In the genomic region with DNA sequence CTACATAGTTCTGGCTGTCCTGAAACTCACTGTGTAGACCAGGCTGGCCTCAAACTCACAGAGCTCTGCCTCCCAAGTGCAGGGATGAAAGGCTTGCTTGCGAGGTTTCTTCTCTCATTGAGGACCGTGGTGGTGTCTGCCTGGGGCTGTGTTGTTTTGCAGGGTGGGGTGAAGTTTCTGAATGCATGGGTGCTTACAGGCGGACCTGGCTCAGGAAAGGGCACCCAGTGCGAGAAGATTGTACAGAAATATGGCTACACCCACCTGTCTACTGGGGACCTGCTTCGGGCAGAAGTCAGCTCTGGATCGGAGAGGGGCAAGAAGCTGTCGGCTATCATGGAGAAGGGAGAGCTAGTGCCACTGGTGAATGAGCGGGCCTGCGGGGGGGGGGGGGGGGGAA, we compare ENCODE assay signal across 14 mouse cellular contexts. TPM values are rescaled to one million over a fixed set of nuclear protein-coding genes. Genes with fewer than 3 reads are reported as not detected.
DNase-seq lines count a peak whose midpoint lies in the region; ATAC-seq lines count a peak whose summit lies in the region.
"Had no signal": no experiment of that assay in that cellular context is flagged by ENCODE, and none has a peak within 500 bp of the region (broad histone marks: within the 10 kb centered on the region; RNA-seq: fewer than 3 reads in every experiment).

No protein-coding gene starts in this region.

- H3K27ac ChIP-seq in forebrain, embryonic 13.5 days: no peak overlapping the region
- H3K27ac ChIP-seq in forebrain, embryonic 16.5 days (ENCODE audit: low read length): no peak overlapping the region
- no peak overlapping the region for H3K27ac ChIP-seq in neural tube, embryonic 12.5 days
- peak overlapping the region; percentile 90 for H3K27ac ChIP-seq in limb, embryonic 10.5 days
- H3K27ac ChIP-seq: forebrain, embryonic 15.5 days had no signal

- no peak for DNase-seq in neural tube, embryonic 10.5 days (ENCODE audit: extremely low spot score, low spot score)
- no peak for DNase-seq in limb, embryonic 10.5 days (ENCODE audit: low spot score)
- no peak for DNase-seq in ovary, postnatal 14 days (ENCODE audit: low spot score)
- no peak for DNase-seq in thymus, postnatal 0 days (ENCODE audit: low spot score)
- no peak for DNase-seq in adrenal gland, postnatal 25 days
- DNase-seq: adrenal gland, adult 8-10 months; layer of hippocampus, postnatal 36 days; thymus, adult 2 months had no signal

- H3K27me3 ChIP-seq in forebrain, embryonic 13.5 days: no peaks in the 10 kb centered on the region
- H3K27me3 ChIP-seq in forebrain, embryonic 16.5 days (replicated peaks; ENCODE audit: control insufficient read depth, insufficient read depth, low read length): no peaks in the 10 kb centered on the region
- no peaks in the 10 kb centered on the region for H3K27me3 ChIP-seq in neural tube, embryonic 12.5 days (replicated peaks)
- H3K27me3 ChIP-seq in limb, embryonic 10.5 days (ENCODE audit: low read depth, poor library complexity, severe bottlenecking): no peaks in the 10 kb centered on the region
- H3K27me3 ChIP-seq: forebrain, embryonic 15.5 days had no signal

- H3K4me3 ChIP-seq in forebrain, embryonic 13.5 days: 0 out of 2 replicates have a peak overlapping the region, but pooled peaks have one; percentile 4
- no peak overlapping the region for H3K4me3 ChIP-seq in forebrain, embryonic 16.5 days (replicated peaks; ENCODE audit: low read length)
- H3K4me3 ChIP-seq in neural tube, embryonic 12.5 days: no peak overlapping the region
- H3K4me3 ChIP-seq in limb, embryonic 10.5 days: no peak overlapping the region
- H3K4me3 ChIP-seq: forebrain, embryonic 15.5 days had no signal

- H3K4me2 ChIP-seq in forebrain, embryonic 13.5 days: peak overlapping the region; percentile 37; the same call in 1 of the 2 replicates
- H3K4me2 ChIP-seq in forebrain, embryonic 16.5 days (ENCODE audit: low read length): no peak overlapping the region
- peak overlapping the region; percentile 35; the same call in 1 of the 2 replicates for H3K4me2 ChIP-seq in neural tube, embryonic 12.5 days (replicated peaks)

- no peaks in the 10 kb centered on the region for H3K9me3 ChIP-seq in forebrain, embryonic 13.5 days (replicated peaks)
- H3K9me3 ChIP-seq in forebrain, embryonic 16.5 days (ENCODE audit: control insufficient read depth, low read length): no peaks in the 10 kb centered on the region
- H3K9me3 ChIP-seq in neural tube, embryonic 12.5 days: no peaks in the 10 kb centered on the region
- H3K9me3 ChIP-seq in limb, embryonic 10.5 days (replicated peaks): no peaks in the 10 kb centered on the region
- H3K9me3 ChIP-seq: forebrain, embryonic 15.5 days had no signal

- 78% methylated on average over 7 of the region's 9 CpGs for WGBS in forebrain, embryonic 13.5 days
- 77% methylated on average over 7 of the region's 9 CpGs for WGBS in forebrain, embryonic 16.5 days
- WGBS in neural tube, embryonic 12.5 days: 78% methylated on average over 8 of the region's 9 CpGs
- WGBS in limb, embryonic 10.5 days: 85% methylated on average over 8 of the region's 9 CpGs

- ATAC-seq in forebrain, embryonic 13.5 days: no peak
- ATAC-seq in forebrain, embryonic 16.5 days: no peak
- no peak for ATAC-seq in neural tube, embryonic 12.5 days (ENCODE audit: low FRiP score, low read depth)

- no peak overlapping the region for H3K9ac ChIP-seq in forebrain, embryonic 13.5 days
- H3K9ac ChIP-seq in forebrain, embryonic 16.5 days (replicated peaks; ENCODE audit: low read depth, low read length): no peak overlapping the region
- H3K9ac ChIP-seq in neural tube, embryonic 12.5 days: no peak overlapping the region
- H3K9ac ChIP-seq: forebrain, embryonic 15.5 days had no signal

- peaks cover 7% of the 10 kb centered on the region for H3K36me3 ChIP-seq in forebrain, embryonic 13.5 days (ENCODE audit: poor library complexity, severe bottlenecking)
- H3K36me3 ChIP-seq in forebrain, embryonic 16.5 days (ENCODE audit: control insufficient read depth, insufficient read depth): no peaks in the 10 kb centered on the region; the same call in 1 of the 2 replicates
- 0 out of 2 replicates have a peak, but pooled peaks cover 4% of the 10 kb centered on the region for H3K36me3 ChIP-seq in neural tube, embryonic 12.5 days
- peaks cover 13% of the 10 kb centered on the region for H3K36me3 ChIP-seq in limb, embryonic 10.5 days

- peaks cover 41% of the 10 kb centered on the region for H3K4me1 ChIP-seq in forebrain, embryonic 13.5 days
- peaks cover 35% of the 10 kb centered on the region for H3K4me1 ChIP-seq in forebrain, embryonic 16.5 days (replicated peaks; ENCODE audit: control insufficient read depth, insufficient read depth, low read length)
- H3K4me1 ChIP-seq in neural tube, embryonic 12.5 days: peaks cover 36% of the 10 kb centered on the region
- H3K4me1 ChIP-seq in limb, embryonic 10.5 days: peaks cover 70% of the 10 kb centered on the region

RNA-seq across cellular contexts. Expression of a gene that starts 8.5 kb away (rescaled TPM):
- polyA plus RNA-seq in forebrain, embryonic 13.5 days (2015; fragmentation: Nextera tagmentation; extraction: Ambion mirVana): 48.8 and 48.9 TPM in 2 replicates
- 83.8 and 91.2 TPM in 2 replicates for polyA plus RNA-seq in forebrain, embryonic 16.5 days (2015; fragmentation: Nextera tagmentation; extraction: Ambion mirVana)
- 46.6 and 50.4 TPM in 2 replicates for polyA plus RNA-seq in neural tube, embryonic 12.5 days (2016; fragmentation: Nextera tagmentation; extraction: Ambion mirVana)
- 21.6 and 35.7 TPM in 2 replicates for polyA plus RNA-seq in limb, embryonic 10.5 days (2016; fragmentation: Nextera tagmentation; extraction: Ambion mirVana)
- polyA plus RNA-seq in thymus, postnatal 0 days (2015; fragmentation: Nextera tagmentation; extraction: Ambion mirVana): 2.0 and 2.4 TPM in 2 replicates
- total RNA-seq in adrenal gland, postnatal 25 days (2021): 43.4 and 61.9 TPM in 2 replicates

RNA-seq across cellular contexts. Expression of a gene that starts 16.4 kb away (rescaled TPM):
- 20.4 and 21.2 TPM in 2 replicates for polyA plus RNA-seq in forebrain, embryonic 13.5 days (2015; fragmentation: Nextera tagmentation; extraction: Ambion mirVana)
- polyA plus RNA-seq in forebrain, embryonic 16.5 days (2015; fragmentation: Nextera tagmentation; extraction: Ambion mirVana): 27.3 and 31.9 TPM in 2 replicates
- polyA plus RNA-seq in neural tube, embryonic 12.5 days (2016; fragmentation: Nextera tagmentation; extraction: Ambion mirVana): 28.8 and 33.0 TPM in 2 replicates
- polyA plus RNA-seq in limb, embryonic 10.5 days (2016; fragmentation: Nextera tagmentation; extraction: Ambion mirVana): 27.9 and 28.5 TPM in 2 replicates
- 25.9 and 28.5 TPM in 2 replicates for polyA plus RNA-seq in thymus, postnatal 0 days (2015; fragmentation: Nextera tagmentation; extraction: Ambion mirVana)
- total RNA-seq in adrenal gland, postnatal 25 days (2021): 105 and 106 TPM in 2 replicates

RNA-seq across cellular contexts. Expression of a gene that starts 30.5 kb away (rescaled TPM):
- 10.0 and 10.8 TPM in 2 replicates for polyA plus RNA-seq in forebrain, embryonic 13.5 days (2015; fragmentation: Nextera tagmentation; extraction: Ambion mirVana)
- polyA plus RNA-seq in forebrain, embryonic 16.5 days (2015; fragmentation: Nextera tagmentation; extraction: Ambion mirVana): 18.3 and 21.6 TPM in 2 replicates
- polyA plus RNA-seq in neural tube, embryonic 12.5 days (2016; fragmentation: Nextera tagmentation; extraction: Ambion mirVana): 10.1 and 11.5 TPM in 2 replicates
- polyA plus RNA-seq in limb, embryonic 10.5 days (2016; fragmentation: Nextera tagmentation; extraction: Ambion mirVana): 11.8 and 16.7 TPM in 2 replicates
- 5.5 and 5.7 TPM in 2 replicates for polyA plus RNA-seq in thymus, postnatal 0 days (2015; fragmentation: Nextera tagmentation; extraction: Ambion mirVana)
- 48.4 and 56.0 TPM in 2 replicates for total RNA-seq in adrenal gland, postnatal 25 days (2021)

RNA-seq across cellular contexts. Expression of a gene that starts 43.1 kb away (rescaled TPM):
- polyA plus RNA-seq in forebrain, embryonic 13.5 days (2015; fragmentation: Nextera tagmentation; extraction: Ambion mirVana): 14.5 and 16.5 TPM in 2 replicates
- polyA plus RNA-seq in forebrain, embryonic 16.5 days (2015; fragmentation: Nextera tagmentation; extraction: Ambion mirVana): 27.4 and 29.6 TPM in 2 replicates
- polyA plus RNA-seq in neural tube, embryonic 12.5 days (2016; fragmentation: Nextera tagmentation; extraction: Ambion mirVana): 20.4 and 21.4 TPM in 2 replicates
- polyA plus RNA-seq in limb, embryonic 10.5 days (2016; fragmentation: Nextera tagmentation; extraction: Ambion mirVana): 26.0 and 26.1 TPM in 2 replicates
- polyA plus RNA-seq in thymus, postnatal 0 days (2015; fragmentation: Nextera tagmentation; extraction: Ambion mirVana): 24.3 and 25.3 TPM in 2 replicates
- 8.8 and 9.4 TPM in 2 replicates for total RNA-seq in adrenal gland, postnatal 25 days (2021)

RNA-seq across cellular contexts. Expression of a gene that starts 54.6 kb away (rescaled TPM):
- polyA plus RNA-seq in forebrain, embryonic 13.5 days (2015; fragmentation: Nextera tagmentation; extraction: Ambion mirVana): 0.18 and 0.39 TPM in 2 replicates
- 0.42 and 0.60 TPM in 2 replicates for polyA plus RNA-seq in forebrain, embryonic 16.5 days (2015; fragmentation: Nextera tagmentation; extraction: Ambion mirVana)
- polyA plus RNA-seq in neural tube, embryonic 12.5 days (2016; fragmentation: Nextera tagmentation; extraction: Ambion mirVana): 0.25 and 0.69 TPM in 2 replicates
- polyA plus RNA-seq in limb, embryonic 10.5 days (2016; fragmentation: Nextera tagmentation; extraction: Ambion mirVana): 0.24 TPM in 1 of 2 replicates, not detected in the other
- 0.08 TPM in 1 of 2 replicates, not detected in the other for polyA plus RNA-seq in thymus, postnatal 0 days (2015; fragmentation: Nextera tagmentation; extraction: Ambion mirVana)
- not detected in 2 replicates for total RNA-seq in adrenal gland, postnatal 25 days (2021)
- total RNA-seq: adrenal gland, adult 8-10 months had no signal
- polyA plus RNA-seq: gonadal fat pad, adult 2 months; lung, embryonic 16.5 days; thymus, adult 2 months had no signal
